Mouse (Mus musculus) spleen, adult 2 months (tissue): ENCODE results near the gene Stxbp2.

ENCODE experiments used
- CTCF ChIP-seq: fragments of 200-500 bp; IDR thresholded peaks from 2 replicates; pipeline ENCODE4 v1.5.1; 2011; ENCODE audit warnings: mild to moderate bottlenecking, inconsistent platforms; ENCODE audit not compliant: insufficient read depth, insufficient read length, insufficient replicate concordance; ENCODE audit errors: extremely low read depth
- POLR2A ChIP-seq: fragments of 200-500 bp; IDR thresholded peaks from 2 replicates; pipeline ENCODE4 v1.6.1; 2011; ENCODE audit warnings: low read depth, low read length, inconsistent platforms

- TF ChIP-seq POLR2A, result no peak
- TF ChIP-seq CTCF, result no peak
These were observed 52.8 kb downstream of the Stxbp2 start for GRCm38 (mm10) chr8:3683408-3684176.
